Mouse (Mus musculus) cerebellum, postnatal 14 days (tissue): ENCODE data around the gene Upk3b.
"Not testable (repeated sequence)": the region's sequence is repeated elsewhere in the genome, so short reads cannot be mapped to it uniquely, and the experiment has no call there.

ENCODE experiments used
- DNase-seq, 2 experiments: peaks; one replicate each; pipeline ENCODE4 v3.0.0; 2021; ENCODE audit warnings: mixed read lengths in 2 of 2

Upk3b gene

GRCm38 (mm10) chr5:136035285-136035684 is 3.0 kb upstream of the Upk3b start:
- DNase-seq = no peak

GRCm38 (mm10) chr5:136036667-136037066 is 1.6 kb upstream of the Upk3b start:
- DNase-seq = no peak

- DNase-seq = no peak
These were observed 1.9 kb downstream of the Upk3b start for GRCm38 (mm10) chr5:136040210-136040609.

- DNase-seq = no peak
These were observed 3.0 kb downstream of the Upk3b start for GRCm38 (mm10) chr5:136041260-136041659.

GRCm38 (mm10) chr5:136041666-136042065 is 3.4 kb downstream of the Upk3b start:
- no peak for DNase-seq

GRCm38 (mm10) chr5:136044865-136045264 is 6.6 kb downstream of the Upk3b start:
- DNase-seq = no peak

GRCm38 (mm10) chr5:136045408-136045807 is 7.1 kb downstream of the Upk3b start:
- peak; percentile 29 to 40 for DNase-seq

- DNase-seq = peak; percentile 89 to 95
These were observed 7.7 kb downstream of the Upk3b start for GRCm38 (mm10) chr5:136045987-136046386.

- not testable (repeated sequence) for DNase-seq
These were observed 10.2 kb downstream of the Upk3b start for GRCm38 (mm10) chr5:136048541-136048940.

GRCm38 (mm10) chr5:136049926-136050325 is 11.6 kb downstream of the Upk3b start:
- DNase-seq = no peak

GRCm38 (mm10) chr5:136051231-136052085 is 13.2 kb downstream of the Upk3b start:
- DNase-seq = peak; percentile 10 to 26

- DNase-seq = no peak
These were observed 14.8 kb downstream of the Upk3b start for GRCm38 (mm10) chr5:136052861-136053655.

- DNase-seq = no peak
These were observed 16.2 kb downstream of the Upk3b start, which contains the start of gene Upk3bl for GRCm38 (mm10) chr5:136054301-136055077. TSS of gene Upk3bl (plus strand) at chr5:136054492.

- no peak for DNase-seq
These were observed 17.8 kb downstream of the Upk3b start for GRCm38 (mm10) chr5:136056062-136056461.

GRCm38 (mm10) chr5:136057085-136057484 is 18.8 kb downstream of the Upk3b start:
- DNase-seq = no peak

GRCm38 (mm10) chr5:136061567-136061966 is 23.3 kb downstream of the Upk3b start:
- DNase-seq = peak; percentile 91 to 94

GRCm38 (mm10) chr5:136063920-136064319 is 25.6 kb downstream of the Upk3b start:
- no peak for DNase-seq

GRCm38 (mm10) chr5:136066404-136067148 is 28.3 kb downstream of the Upk3b start:
- not testable (repeated sequence) for DNase-seq

GRCm38 (mm10) chr5:136069411-136069810 is 31.1 kb downstream of the Upk3b start:
- no peak for DNase-seq

- no peak for DNase-seq
These were observed 34.8 kb downstream of the Upk3b start for GRCm38 (mm10) chr5:136073051-136073450.

- DNase-seq = no peak
These were observed 35.2 kb downstream of the Upk3b start for GRCm38 (mm10) chr5:136073526-136073925.

GRCm38 (mm10) chr5:136075076-136075475 is 36.8 kb downstream of the Upk3b start:
- no peak for DNase-seq
